Mouse (Mus musculus) right cerebral cortex, postnatal 4 days (tissue): ENCODE measurements around the gene Nkg7.
A peak's percentile ranks its signal among the peaks of the same experiment; 100 is the strongest.

ENCODE experiments used
- DNase-seq: peaks from one replicate; pipeline ENCODE4 v3.0.0-alpha.2; 2022

Nkg7 gene

GRCm38 (mm10) chr7:43448246-43448645, 11.4 kb downstream of the Nkg7 start:
- no peak for DNase-seq

GRCm38 (mm10) chr7:43449811-43450210, 12.9 kb downstream of the Nkg7 start:
- DNase-seq, result no peak

GRCm38 (mm10) chr7:43451726-43452125, 14.9 kb downstream of the Nkg7 start:
- DNase-seq, result no peak

- no peak for DNase-seq
Measured at GRCm38 (mm10) chr7:43452609-43453008, 15.7 kb downstream of the Nkg7 start.

GRCm38 (mm10) chr7:43453599-43454355, 16.9 kb downstream of the Nkg7 start:
- DNase-seq, result no peak

GRCm38 (mm10) chr7:43454371-43454770, 17.5 kb downstream of the Nkg7 start:
- DNase-seq, result no peak

GRCm38 (mm10) chr7:43462851-43463250, 26.0 kb downstream of the Nkg7 start, which contains the start of gene Vsig10l:
Vsig10l (plus strand) TSS chr7:43463151.
- no peak for DNase-seq

GRCm38 (mm10) chr7:43463976-43464375, 27.1 kb downstream of the Nkg7 start:
- no peak for DNase-seq

- no peak for DNase-seq
Measured at GRCm38 (mm10) chr7:43464864-43465343, 28.0 kb downstream of the Nkg7 start.

GRCm38 (mm10) chr7:43465344-43466098, 28.6 kb downstream of the Nkg7 start:
- DNase-seq, result peak; percentile 76

- peak; percentile 88 for DNase-seq
Measured at GRCm38 (mm10) chr7:43466099-43466694, 29.3 kb downstream of the Nkg7 start.

- peak; percentile 52 for DNase-seq
Measured at GRCm38 (mm10) chr7:43470373-43470772, 33.5 kb downstream of the Nkg7 start.

- DNase-seq, result no peak
Measured at GRCm38 (mm10) chr7:43475706-43476105, 38.8 kb downstream of the Nkg7 start.

GRCm38 (mm10) chr7:43476376-43476775, 39.5 kb downstream of the Nkg7 start:
- no peak for DNase-seq

GRCm38 (mm10) chr7:43481191-43481590, 44.3 kb downstream of the Nkg7 start:
- DNase-seq, result no peak

- DNase-seq, result peak; percentile 64
Measured at GRCm38 (mm10) chr7:43482090-43482716, 45.3 kb downstream of the Nkg7 start.

GRCm38 (mm10) chr7:43483236-43483635, 46.4 kb downstream of the Nkg7 start:
- no peak for DNase-seq
